7 mouse cellular contexts compared by ENCODE assay signal in genomic region chr9:37177107-37177506, GRCm38 (mm10). TPM values are rescaled to one million over a fixed set of nuclear protein-coding genes. Genes with fewer than 3 reads are reported as not detected.
A peak's percentile ranks its signal among the peaks of the same experiment; 100 is the strongest.
DNase-seq lines count a peak whose midpoint lies in the region; ATAC-seq and TF ChIP-seq lines count a peak whose summit lies in the region.

No protein-coding gene starts in this region.

- peak; percentile 94 for TF ChIP-seq CTCF in hindbrain, postnatal 0 days (IDR thresholded peaks at IDR 0.05; ENCODE audit: low read depth)

- H3K4me2 ChIP-seq in hindbrain, postnatal 0 days (ENCODE audit: low read depth, low read length) = no peak overlapping the region
- peak overlapping the region; percentile 31 for H3K4me2 ChIP-seq in midbrain, embryonic 14.5 days (ENCODE audit: low read length)

- H3K27me3 ChIP-seq in hindbrain, postnatal 0 days (ENCODE audit: insufficient read depth, low read length) = no peaks in the 10 kb centered on the region
- H3K27me3 ChIP-seq in midbrain, embryonic 14.5 days (ENCODE audit: control insufficient read depth, insufficient read depth, low read length) = no peaks in the 10 kb centered on the region

- intact Hi-C loops in left cerebral cortex, postnatal 10 days (cut with DNase I) = loop anchor here (5.0 to 10.0 kb wide), 2 partner anchors 55 to 148 kb away; no protein-coding TSS in a partner anchor

- H3K27ac ChIP-seq in hindbrain, postnatal 0 days = peak overlapping the region; percentile 42; the same call in 1 of the 2 replicates
- H3K27ac ChIP-seq in midbrain, embryonic 14.5 days (replicated peaks; ENCODE audit: low read depth, low read length) = peak overlapping the region; percentile 58; the same call in 1 of the 2 replicates

- peak; percentile 75 for ATAC-seq in hindbrain, postnatal 0 days
- ATAC-seq in midbrain, embryonic 14.5 days (ENCODE audit: low FRiP score, low TSS enrichment) = peak; percentile 77; the same call in 1 of the 2 replicates

- 5% methylated on average over 5 of the region's 5 CpGs for WGBS in hindbrain, postnatal 0 days
- under 1% methylated on average over 5 of the region's 5 CpGs for WGBS in midbrain, embryonic 14.5 days

- 0 out of 2 replicates have a peak, but pooled peaks cover 9% of the 10 kb centered on the region for H3K4me1 ChIP-seq in hindbrain, postnatal 0 days (ENCODE audit: insufficient read depth, low read length)
- H3K4me1 ChIP-seq in midbrain, embryonic 14.5 days (ENCODE audit: control insufficient read depth, insufficient read depth, low read length) = peaks cover 45% of the 10 kb centered on the region

- H3K9ac ChIP-seq in hindbrain, postnatal 0 days (replicated peaks; ENCODE audit: low read length) = no peak overlapping the region
- H3K9ac ChIP-seq in midbrain, embryonic 14.5 days (replicated peaks; ENCODE audit: low read length) = no peak overlapping the region

- no peaks in the 10 kb centered on the region for H3K9me3 ChIP-seq in hindbrain, postnatal 0 days (ENCODE audit: low read length)
- no peaks in the 10 kb centered on the region for H3K9me3 ChIP-seq in midbrain, embryonic 14.5 days (ENCODE audit: control insufficient read depth, low read length)

- DNase-seq in T-cell, adult 2 months (ENCODE audit: low spot score) = peak; percentile 44
- peak; percentile 29 for DNase-seq in cerebellum, adult 9-10 months
- peak; percentile 55 to 84 for DNase-seq in frontal cortex, adult 2 months (ENCODE audit: extremely low spot score in 1 of 2, low spot score in 1 of 2)
- peak; percentile 79 for DNase-seq in hindbrain, postnatal 0 days (ENCODE audit: low spot score)
- DNase-seq in left cerebral cortex, postnatal 10 days (ENCODE audit: extremely low spot score in 1 of 2, low spot score in 2 of 2) = peak; percentile 70 to 85
- peak; percentile 84 for DNase-seq in midbrain, embryonic 14.5 days
- DNase-seq in spleen, adult 12 weeks (ENCODE audit: low spot score) = peak; percentile 3

- no peak overlapping the region for H3K4me3 ChIP-seq in hindbrain, postnatal 0 days (ENCODE audit: low read length)
- no peak overlapping the region for H3K4me3 ChIP-seq in midbrain, embryonic 14.5 days (replicated peaks; ENCODE audit: low read depth, low read length)

- no peaks in the 10 kb centered on the region for H3K36me3 ChIP-seq in hindbrain, postnatal 0 days (ENCODE audit: insufficient read depth, low read length)
- no peaks in the 10 kb centered on the region for H3K36me3 ChIP-seq in midbrain, embryonic 14.5 days (ENCODE audit: control insufficient read depth, insufficient read depth, low read length)

RNA-seq across cellular contexts. Expression of gene Pknox2, which starts 29.9 kb away (rescaled TPM):
- polyA plus RNA-seq in frontal cortex, adult 2 months (2012; rRNA removed) = 49.7 and 58.9 TPM in 2 replicates
- total RNA-seq in hindbrain, postnatal 0 days (2014; rRNA removed) = 23.5 and 28.0 TPM in 2 replicates
- polyA plus RNA-seq in hindbrain, postnatal 0 days (2015; fragmentation: Nextera tagmentation; extraction: Ambion mirVana) = 20.6 and 22.2 TPM in 2 replicates
- 10 to 100 TPM; 72.9 to 75.7 TPM for total RNA-seq in left cerebral cortex, postnatal 10 days (2021)
- 18.4 and 19.6 TPM in 2 replicates for polyA plus RNA-seq in midbrain, embryonic 14.5 days (2014; fragmentation: Nextera tagmentation; extraction: Ambion mirVana)

RNA-seq across cellular contexts. Expression of gene Tmem218, which starts 30.9 kb away (rescaled TPM):
- polyA plus RNA-seq in frontal cortex, adult 2 months (2012; rRNA removed) = 9.0 TPM in 2 replicates
- 6.0 and 6.3 TPM in 2 replicates for total RNA-seq in hindbrain, postnatal 0 days (2014; rRNA removed)
- 11.4 and 13.3 TPM in 2 replicates for polyA plus RNA-seq in hindbrain, postnatal 0 days (2015; fragmentation: Nextera tagmentation; extraction: Ambion mirVana)
- total RNA-seq in left cerebral cortex, postnatal 10 days (2021) = 1 to 10 TPM; 8.7 to 9.7 TPM
- 8.4 and 10.1 TPM in 2 replicates for polyA plus RNA-seq in midbrain, embryonic 14.5 days (2014; fragmentation: Nextera tagmentation; extraction: Ambion mirVana)

Comparison
In these comparisons a context has a peak if more than half of its experiments do, and no peak if none do; other contexts are left out.
1. DNase-seq: peak in every context shown above with its lines; median percentile 84 in midbrain, embryonic 14.5 days; 79 in hindbrain, postnatal 0 days; 78 in left cerebral cortex, postnatal 10 days; 70 in frontal cortex, adult 2 months; 44 in T-cell, adult 2 months; 29 in cerebellum, adult 9-10 months; 3 in spleen, adult 12 weeks.